Mouse (Mus musculus) neural tube, embryonic 11.5 days (tissue): ENCODE measurements at regions not wholly inside any gene's neighbourhood (a gene's known extent, or its start where the extent isn't known, plus 50 kb on each side); places are given as distances from the start of the nearest gene placed in this dataset.
A peak's percentile ranks its signal among the peaks of the same experiment; 100 is the strongest.

Source experiments
- ATAC-seq: fragments of 200-750 bp; cut with Nextera tagmentation; 2 replicates; pipeline ENCODE4 v1.8.0; 2017; ENCODE audit warnings: moderate number of reproducible peaks, mild to moderate bottlenecking, moderate TSS enrichment, moderate library complexity; ENCODE audit not compliant: insufficient read depth, low FRiP score, low TSS enrichment
- DNase-seq: peaks from one replicate; pipeline ENCODE4 v3.0.0-alpha.2; 2015; ENCODE audit warnings: low spot score
- H3K27ac ChIP-seq: fragments of 300-500 bp; sonication (generic); 2 replicates; pipeline ENCODE4 v1.5.1; 2014; ENCODE audit warnings: low read depth, mild to moderate bottlenecking, low read length
- H3K27me3 ChIP-seq: fragments of 300-500 bp; sonication (generic); 2 replicates; pipeline ENCODE4 v1.6.1; 2014; ENCODE audit warnings: mild to moderate bottlenecking, low read length, mixed read lengths; ENCODE audit not compliant: control insufficient read depth, insufficient read depth
- H3K36me3 ChIP-seq: fragments of 300-500 bp; sonication (generic); 2 replicates; pipeline ENCODE4 v1.6.1; 2014; ENCODE audit warnings: mild to moderate bottlenecking, low read length, moderate library complexity, mixed read lengths; ENCODE audit not compliant: control insufficient read depth, insufficient read depth
- H3K4me1 ChIP-seq: fragments of 300-500 bp; sonication (generic); 2 replicates; pipeline ENCODE4 v1.6.1; 2014; ENCODE audit warnings: low read length, mixed read lengths; ENCODE audit not compliant: control insufficient read depth, insufficient read depth
- H3K4me2 ChIP-seq: fragments of 300-500 bp; sonication (generic); 2 replicates; pipeline ENCODE4 v1.6.1; 2014; ENCODE audit warnings: low read depth, mild to moderate bottlenecking, moderate library complexity
- H3K4me3 ChIP-seq: fragments of 300-500 bp; sonication (generic); 2 replicates; pipeline ENCODE4 v1.5.1; 2014; ENCODE audit warnings: low read depth, low read length
- H3K9ac ChIP-seq: fragments of 300-500 bp; sonication (generic); 2 replicates; pipeline ENCODE4 v1.6.1; 2014; ENCODE audit warnings: mild to moderate bottlenecking, low read length
- H3K9me3 ChIP-seq: fragments of 300-500 bp; sonication (generic); 2 replicates; pipeline ENCODE4 v1.6.1; 2016; ENCODE audit warnings: low read length; ENCODE audit not compliant: control insufficient read depth
- WGBS: fragments of 180-500 bp; shearing (Covaris S2); extraction: QIAGEN DNeasy Blood & Tissue Kit; methylation state at CpG from one replicate; pipeline ENCODE4 v1.1.7; 2014; 5-methylcytosine and 5-hydroxymethylcytosine counted together

DNA sequence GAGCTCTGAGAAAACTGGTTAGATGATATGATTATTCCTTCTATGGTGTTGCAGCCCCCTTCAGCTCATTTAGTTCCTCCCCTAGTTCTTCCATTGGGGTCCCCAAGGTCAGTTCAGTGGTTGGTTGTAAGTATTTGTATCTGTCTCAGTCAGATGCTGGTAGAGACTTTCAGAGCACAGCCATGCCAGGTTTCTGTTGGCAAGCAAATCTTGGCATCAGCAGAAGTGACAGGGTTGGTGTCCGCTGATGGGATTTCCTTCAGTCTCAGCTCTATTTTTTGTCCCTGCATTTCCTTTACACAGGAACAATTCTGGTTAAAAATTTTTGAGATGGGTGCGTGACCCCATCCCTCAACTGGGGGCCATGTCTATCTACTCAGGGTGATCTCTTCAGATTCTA, 55.3 kb upstream of the Spaca1 start:
- DNase-seq (no peak), ATAC-seq (no peak)
- H3K4me3 ChIP-seq, result no peak overlapping the region
- peaks cover 5% of the 10 kb centered on the region for H3K9me3 ChIP-seq
- no peak overlapping the region for H3K27ac ChIP-seq
- whole genome bisulfite sequencing, result 93% methylated on average over 2 of the region's 2 CpGs
- no peak overlapping the region for H3K9ac ChIP-seq
- H3K36me3 ChIP-seq, result no peaks in the 10 kb centered on the region
- no peaks in the 10 kb centered on the region for H3K4me1 ChIP-seq
- no peaks in the 10 kb centered on the region for H3K27me3 ChIP-seq
- no peak overlapping the region for H3K4me2 ChIP-seq

GRCm38 (mm10) chr4:34114323-34114722, 64.3 kb upstream of the Spaca1 start:
- no peaks in the 10 kb centered on the region for H3K9me3 ChIP-seq
- H3K9ac ChIP-seq, result no peak overlapping the region
- 36% methylated on average over 6 of the region's 6 CpGs for WGBS
- ATAC-seq (no peak), DNase-seq (peak; percentile 28)
- no peak overlapping the region for H3K4me2 ChIP-seq
- H3K27ac ChIP-seq, result no peak overlapping the region
- H3K4me3 ChIP-seq, result no peak overlapping the region
- no peaks in the 10 kb centered on the region for H3K36me3 ChIP-seq
- H3K4me1 ChIP-seq, result no peaks in the 10 kb centered on the region
- H3K27me3 ChIP-seq, result no peaks in the 10 kb centered on the region

GRCm38 (mm10) chr4:34117086-34117485, 67.1 kb upstream of the Spaca1 start:
- Histone ChIP-seq H3K4me3 (no peak overlapping the region), H3K9ac (no peak overlapping the region), H3K36me3 (no peaks in the 10 kb centered on the region), H3K4me2 (no peak overlapping the region), H3K27me3 (no peaks in the 10 kb centered on the region), H3K9me3 (no peaks in the 10 kb centered on the region), H3K27ac (no peak overlapping the region), H3K4me1 (no peaks in the 10 kb centered on the region)
- 85% methylated on average over 1 of the region's 1 CpGs for WGBS
- DNase-seq (no peak), ATAC-seq (no peak)

- no peak overlapping the region for H3K27ac ChIP-seq
- 88% methylated on average over 9 of the region's 9 CpGs for whole genome bisulfite sequencing
- no peaks in the 10 kb centered on the region for H3K27me3 ChIP-seq
- no peaks in the 10 kb centered on the region for H3K9me3 ChIP-seq
- H3K36me3 ChIP-seq, result no peaks in the 10 kb centered on the region
- H3K4me3 ChIP-seq, result no peak overlapping the region
- no peaks in the 10 kb centered on the region for H3K4me1 ChIP-seq
- no peak for ATAC-seq
- H3K9ac ChIP-seq, result no peak overlapping the region
- H3K4me2 ChIP-seq, result no peak overlapping the region
- no peak for DNase-seq
These were observed 73.0 kb upstream of the Spaca1 start for GRCm38 (mm10) chr4:34122959-34123520.

GRCm38 (mm10) chr4:34128224-34128623, 78.2 kb upstream of the Spaca1 start:
- Histone ChIP-seq H3K27ac (no peak overlapping the region), H3K27me3 (no peaks in the 10 kb centered on the region), H3K4me1 (no peaks in the 10 kb centered on the region), H3K4me3 (no peak overlapping the region), H3K36me3 (no peaks in the 10 kb centered on the region), H3K4me2 (no peak overlapping the region), H3K9ac (no peak overlapping the region), H3K9me3 (no peaks in the 10 kb centered on the region)
- DNase-seq (no peak), ATAC-seq (no peak)
- WGBS, result 77% methylated on average over 4 of the region's 4 CpGs

DNA sequence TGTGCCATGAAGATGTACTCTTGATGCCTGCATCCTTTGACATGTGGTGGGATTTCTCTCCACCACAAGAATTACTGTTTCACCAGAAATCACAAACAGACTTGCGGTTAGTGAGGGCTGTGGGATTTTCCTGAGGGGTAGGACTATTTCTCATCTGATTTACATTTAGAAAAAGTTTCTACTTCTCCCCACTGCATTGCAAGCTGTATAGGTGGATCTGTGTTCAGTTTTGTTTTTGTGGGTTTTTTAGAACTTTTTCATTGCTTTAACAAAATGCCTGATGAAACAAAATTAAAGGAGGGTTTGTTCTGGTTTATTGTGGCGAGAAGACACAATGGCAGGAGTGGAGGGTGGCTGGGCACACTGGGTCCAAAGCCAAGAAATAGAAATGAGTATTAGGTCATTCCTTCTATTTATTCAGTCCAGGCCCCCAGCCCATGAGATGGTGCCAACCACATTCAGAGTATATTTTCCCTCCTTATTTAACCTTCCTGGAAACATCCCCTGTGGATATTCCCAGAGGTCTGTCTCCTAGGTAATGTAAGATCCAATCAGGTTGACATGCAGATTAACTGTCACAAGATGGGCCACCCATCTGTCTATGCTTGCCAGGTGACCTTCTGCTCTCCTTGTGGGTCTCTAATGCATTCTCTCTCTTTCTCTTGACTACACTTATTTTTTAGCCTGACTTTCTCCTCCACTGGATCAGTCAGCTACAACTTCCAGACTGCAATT, 96.3 kb upstream of the Spaca1 start:
- DNase-seq (no peak), ATAC-seq (no peak)
- Histone ChIP-seq H3K4me2 (no peak overlapping the region), H3K27me3 (no peaks in the 10 kb centered on the region), H3K4me1 (no peaks in the 10 kb centered on the region), H3K9ac (no peak overlapping the region), H3K4me3 (no peak overlapping the region), H3K36me3 (no peaks in the 10 kb centered on the region), H3K9me3 (no peaks in the 10 kb centered on the region), H3K27ac (no peak overlapping the region)
- 86% methylated on average over 2 of the region's 2 CpGs for WGBS

GRCm38 (mm10) chr4:34148956-34149739, 99.2 kb upstream of the Spaca1 start:
- Histone ChIP-seq H3K27ac (no peak overlapping the region), H3K36me3 (no peaks in the 10 kb centered on the region), H3K9me3 (no peaks in the 10 kb centered on the region), H3K9ac (no peak overlapping the region), H3K4me1 (no peaks in the 10 kb centered on the region), H3K4me2 (no peak overlapping the region), H3K27me3 (no peaks in the 10 kb centered on the region), H3K4me3 (no peak overlapping the region)
- no peak for DNase-seq
- WGBS, result 83% methylated on average over 5 of the region's 5 CpGs
- ATAC-seq, result no peak

- Histone ChIP-seq H3K9ac (no peak overlapping the region), H3K27me3 (no peaks in the 10 kb centered on the region), H3K36me3 (no peaks in the 10 kb centered on the region), H3K27ac (no peak overlapping the region), H3K9me3 (no peaks in the 10 kb centered on the region), H3K4me1 (no peaks in the 10 kb centered on the region), H3K4me3 (no peak overlapping the region), H3K4me2 (no peak overlapping the region)
- DNase-seq (no peak), ATAC-seq (no peak)
- 81% methylated on average over 10 of the region's 10 CpGs for WGBS
These were observed 101.8 kb upstream of the Spaca1 start for GRCm38 (mm10) chr4:34151605-34152347.
